Mouse (Mus musculus) embryonic fibroblast, embryonic 13.5 days (primary cell): ENCODE measurements around the gene Mrpl58.

Experiments used
- CTCF ChIP-seq: IDR thresholded peaks from 2 replicates; pipeline ENCODE4 v1.5.1; 2011; ENCODE audit warnings: mild to moderate bottlenecking, control low read depth, low read length, moderate library complexity, borderline replicate concordance; ENCODE audit not compliant: insufficient read depth
- POLR2A ChIP-seq: IDR thresholded peaks from 2 replicates; pipeline ENCODE4 v1.6.1; 2011; ENCODE audit warnings: low read depth, mild to moderate bottlenecking, control low read depth, low read length, moderate library complexity

DNA sequence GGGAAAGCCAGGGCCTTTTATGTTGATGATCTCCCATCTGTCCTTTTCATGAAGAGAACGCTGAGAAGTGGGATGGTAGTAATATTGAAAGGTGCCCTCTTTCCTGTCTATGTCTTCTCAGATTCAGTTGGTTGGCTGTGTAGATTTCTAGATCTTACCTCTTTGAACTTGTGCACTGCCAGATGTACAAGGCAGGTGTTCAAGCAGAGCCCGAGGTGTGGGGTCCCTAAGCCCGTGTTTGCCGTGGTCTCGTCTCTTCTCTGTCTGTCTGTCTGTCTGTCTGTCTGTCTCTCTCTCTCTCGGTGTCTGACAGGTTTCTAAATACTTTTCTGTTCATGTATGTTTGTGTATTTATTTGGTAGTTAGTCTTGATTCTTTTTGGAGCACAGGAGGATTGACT lies 22.1 kb downstream of the Mrpl58 start:
- no peak for TF ChIP-seq CTCF
- no peak for TF ChIP-seq POLR2A
